Mouse (Mus musculus) liver, embryonic 16.5 days (tissue): Measurements from ENCODE around the gene Eif1. TPM values are rescaled to one million over a fixed set of nuclear protein-coding genes. Genes with fewer than 3 reads are reported as not detected.

ENCODE experiments used
- ATAC-seq: fragments of 200-750 bp; cut with Nextera tagmentation; 2 replicates; pipeline ENCODE4 v1.8.0; 2017; ENCODE audit warnings: low read depth, mild to moderate bottlenecking, moderate number of reproducible peaks, moderate library complexity
- H3K27ac ChIP-seq: fragments of 300-500 bp; sonication (generic); 2 replicates; pipeline ENCODE4 v1.5.1; 2014; ENCODE audit warnings: mild to moderate bottlenecking, low read length
- H3K27me3 ChIP-seq: fragments of 300-500 bp; sonication (generic); 2 replicates; pipeline ENCODE4 v1.6.1; 2014; ENCODE audit warnings: low read depth, low read length, mixed read lengths; ENCODE audit not compliant: control insufficient read depth, insufficient read depth
- H3K36me3 ChIP-seq: fragments of 300-500 bp; sonication (generic); 2 replicates; pipeline ENCODE4 v1.6.1; 2014; ENCODE audit warnings: mild to moderate bottlenecking; ENCODE audit not compliant: control insufficient read depth, insufficient read depth
- H3K4me1 ChIP-seq: fragments of 300-500 bp; sonication (generic); 2 replicates; pipeline ENCODE4 v1.6.1; 2014; ENCODE audit warnings: low read depth, low read length, mixed read lengths; ENCODE audit not compliant: control insufficient read depth
- H3K4me2 ChIP-seq: fragments of 300-500 bp; sonication (generic); 2 replicates; pipeline ENCODE4 v1.6.1; 2014; ENCODE audit warnings: low read depth, low read length, mixed read lengths
- H3K4me3 ChIP-seq: fragments of 300-500 bp; sonication (generic); 2 replicates; pipeline ENCODE4 v1.5.1; 2014; ENCODE audit warnings: low read depth, mild to moderate bottlenecking, low read length
- H3K9ac ChIP-seq: fragments of 300-500 bp; sonication (generic); 2 replicates; pipeline ENCODE4 v1.6.1; 2014; ENCODE audit warnings: low read depth, low read length
- H3K9me3 ChIP-seq: fragments of 300-500 bp; sonication (generic); replicated peaks from 2 replicates; pipeline ENCODE4 v1.6.1; 2016; ENCODE audit warnings: low read length; ENCODE audit not compliant: control insufficient read depth
- WGBS: fragments of 180-500 bp; shearing (Covaris S2); extraction: QIAGEN DNeasy Blood & Tissue Kit; methylation state at CpG from one replicate; pipeline ENCODE4 v1.1.7; 2014; ENCODE audit not compliant: insufficient replicate concordance; 5-methylcytosine and 5-hydroxymethylcytosine counted together
- polyA plus RNA-seq: library from polyadenylated mRNA; unstranded; fragments of >200 nt; fragmentation: Nextera tagmentation; extraction: Ambion mirVana; gene quantifications from 2 replicates; pipeline ENCODE4 v1.2.1, GENCODE M21; 2015

Gene Eif1
- polyA plus RNA-seq, 1 experiment from 2014 or later, result 1,629 TPM

DNA sequence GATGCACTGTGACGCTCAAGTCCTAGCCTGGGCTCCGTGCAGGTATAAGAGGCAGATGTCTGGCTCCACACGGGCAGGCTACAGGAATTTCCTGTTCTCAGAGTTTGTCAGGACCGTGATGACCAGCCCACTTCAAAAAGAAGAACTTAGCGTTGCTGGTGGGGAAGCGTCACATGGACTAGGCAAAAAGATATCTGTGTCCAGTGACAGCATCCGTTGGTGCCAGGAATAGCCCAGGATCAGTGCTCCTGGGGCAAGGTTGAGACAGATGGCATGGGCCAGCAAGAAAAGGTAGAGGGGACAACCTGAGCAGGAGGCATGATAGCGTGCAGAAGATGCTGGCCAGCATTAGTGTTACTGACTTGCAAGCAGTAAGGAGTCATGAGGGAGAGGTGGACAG is 50.1 kb downstream of the Eif1 start:
- Histone ChIP-seq H3K27me3 (no peaks in the 10 kb centered on the region), H3K27ac (no peak overlapping the region), H3K4me2 (no peak overlapping the region), H3K4me1 (no peaks in the 10 kb centered on the region), H3K9me3 (no peaks in the 10 kb centered on the region), H3K9ac (no peak overlapping the region), H3K4me3 (no peak overlapping the region), H3K36me3 (peaks cover 4% of the 10 kb centered on the region)
- ATAC-seq, result no peak
- 29% methylated on average over 8 of the region's 8 CpGs for WGBS

Other genes with a start within 250 kb of the Eif1 start
- gene Krt32, start 231.7 kb upstream of the Eif1 start, polyA plus RNA-seq, result not detected in 2 replicates
- gene Krt35, start 223.6 kb upstream of the Eif1 start, polyA plus RNA-seq, result not detected in 2 replicates
- gene Krt36, start 214.3 kb upstream of the Eif1 start, polyA plus RNA-seq, result not detected in 2 replicates
- not detected in 2 replicates for gene Krt13, start 198.3 kb upstream of the Eif1 start, polyA plus RNA-seq
- 0.07 and 0.12 TPM in 2 replicates for gene Krt15, start 184.0 kb upstream of the Eif1 start, polyA plus RNA-seq
- 2.8 and 9.4 TPM in 2 replicates for gene Krt19, start 171.2 kb upstream of the Eif1 start, polyA plus RNA-seq
- not detected in 2 replicates for gene Krt9, start 126.6 kb upstream of the Eif1 start, polyA plus RNA-seq
- gene Krt14, start 112.3 kb upstream of the Eif1 start, polyA plus RNA-seq, result 0.16 and 0.31 TPM in 2 replicates
- gene Krt16, start 71.0 kb upstream of the Eif1 start, polyA plus RNA-seq, result not detected in 2 replicates
- gene Krt17, start 58.9 kb upstream of the Eif1 start, polyA plus RNA-seq, result 0.18 and 0.22 TPM in 2 replicates
- not detected in 2 replicates for gene Krt42, start 50.0 kb upstream of the Eif1 start, polyA plus RNA-seq
- not detected in 2 replicates for gene Gast, start 14.5 kb downstream of the Eif1 start, polyA plus RNA-seq
- 0.27 and 0.42 TPM in 2 replicates for gene Hap1, start 36.2 kb downstream of the Eif1 start, polyA plus RNA-seq
- 15.5 and 17.7 TPM in 2 replicates for gene Jup, start 77.9 kb downstream of the Eif1 start, polyA plus RNA-seq
- 3.1 and 4.0 TPM in 2 replicates for gene P3h4, start 95.0 kb downstream of the Eif1 start, polyA plus RNA-seq
- 7.9 and 8.4 TPM in 2 replicates for gene Fkbp10, start 95.8 kb downstream of the Eif1 start, polyA plus RNA-seq
- 14.9 and 16.0 TPM in 2 replicates for gene Nt5c3b, start 121.9 kb downstream of the Eif1 start, polyA plus RNA-seq
- gene Klhl10, start 122.0 kb downstream of the Eif1 start, polyA plus RNA-seq, result 0.07 TPM in 1 of 2 replicates, not detected in the other
- gene Klhl11, start 152.9 kb downstream of the Eif1 start, polyA plus RNA-seq, result 1.7 and 1.9 TPM in 2 replicates
- gene Acly, start 208.1 kb downstream of the Eif1 start, polyA plus RNA-seq, result 114 and 120 TPM in 2 replicates
- gene Ttc25, start 225.7 kb downstream of the Eif1 start, polyA plus RNA-seq, result 0.06 and 0.11 TPM in 2 replicates